Mouse (Mus musculus): ENCODE results near the gene Gys1. TPM values are rescaled to one million over a fixed set of nuclear protein-coding genes. Genes with fewer than 3 reads are reported as not detected.

The Gys1 gene
- 4.5 TPM for polyA plus RNA-seq (2014; fragmentation: Illumina TruSeq; extraction: RNeasy Lipid Tissue Mini Kit (QIAGEN cat#74804))

GRCm38 (mm10) chr7:45434203-45435015 is at the start of gene Gys1:
Gene Gys1 (plus strand): TSS chr7:45434844.

GRCm38 (mm10) chr7:45395578-45396336 is 38.9 kb upstream of the Gys1 start, which contains the start of gene Snrnp70:
Gene Snrnp70 (minus strand): TSS chr7:45395742.

GRCm38 (mm10) chr7:45405091-45406075 is 29.3 kb upstream of the Gys1 start, which contains the start of gene Kcna7:
Gene Kcna7 (plus strand): TSS chr7:45405653.

GRCm38 (mm10) chr7:45413113-45413863 is 21.4 kb upstream of the Gys1 start, which contains the start of gene Ntf5:
Gene Ntf5 (plus strand): TSS chr7:45413695.

GRCm38 (mm10) chr7:45420615-45420919 is 14.1 kb upstream of the Gys1 start, which contains the start of gene Lhb:
Gene Lhb (plus strand): TSS chr7:45420820.

GRCm38 (mm10) chr7:45437521-45438276 is 3.1 kb downstream of the Gys1 start, which contains the start of gene Ruvbl2:
Gene Ruvbl2 (minus strand): TSS chr7:45438096.

GRCm38 (mm10) chr7:45459564-45460140 is 25.0 kb downstream of the Gys1 start, which contains the start of gene Ftl1:
Gene Ftl1 (minus strand): TSS chr7:45459884.

GRCm38 (mm10) chr7:45466283-45467089 is 31.8 kb downstream of the Gys1 start, which contains the start of gene Bax:
Gene Bax (minus strand): TSS chr7:45466898.

GRCm38 (mm10) chr7:45481374-45481927 is 46.8 kb downstream of the Gys1 start, which contains the start of gene Tulp2:
Gene Tulp2 (plus strand): TSS chr7:45481877.

GRCm38 (mm10) chr7:45486761-45487415 is 52.2 kb downstream of the Gys1 start, which contains the start of gene Gm45808:
Gene Gm45808 (minus strand): TSS chr7:45486811.

GRCm38 (mm10) chr7:45488293-45489204 is 53.9 kb downstream of the Gys1 start, which contains the start of gene Dhdh:
Gene Dhdh (minus strand): TSS chr7:45488805.

Other genes with a start within 250 kb of the Gys1 start
- not detected for gene Ccdc155, start 230.0 kb upstream of the Gys1 start, polyA plus RNA-seq (2014; fragmentation: Illumina TruSeq; extraction: RNeasy Lipid Tissue Mini Kit (QIAGEN cat#74804))
- gene Dkkl1, start 222.7 kb upstream of the Gys1 start, polyA plus RNA-seq (2014; fragmentation: Illumina TruSeq; extraction: RNeasy Lipid Tissue Mini Kit (QIAGEN cat#74804)) = not detected
- gene Tead2, start 219.1 kb upstream of the Gys1 start, polyA plus RNA-seq (2014; fragmentation: Illumina TruSeq; extraction: RNeasy Lipid Tissue Mini Kit (QIAGEN cat#74804)) = 10.9 TPM
- not detected for gene Cd37, start 195.7 kb upstream of the Gys1 start, polyA plus RNA-seq (2014; fragmentation: Illumina TruSeq; extraction: RNeasy Lipid Tissue Mini Kit (QIAGEN cat#74804))
- gene Slc6a16, start 193.8 kb upstream of the Gys1 start, polyA plus RNA-seq (2014; fragmentation: Illumina TruSeq; extraction: RNeasy Lipid Tissue Mini Kit (QIAGEN cat#74804)) = not detected
- gene Slc6a21, start 157.3 kb upstream of the Gys1 start, polyA plus RNA-seq (2014; fragmentation: Illumina TruSeq; extraction: RNeasy Lipid Tissue Mini Kit (QIAGEN cat#74804)) = not detected
- gene Trpm4, start 101.1 kb upstream of the Gys1 start, polyA plus RNA-seq (2014; fragmentation: Illumina TruSeq; extraction: RNeasy Lipid Tissue Mini Kit (QIAGEN cat#74804)) = 0.46 TPM
- 0.31 TPM for gene Hrc, start 99.6 kb upstream of the Gys1 start, polyA plus RNA-seq (2014; fragmentation: Illumina TruSeq; extraction: RNeasy Lipid Tissue Mini Kit (QIAGEN cat#74804))
- not detected for gene Ppfia3, start 67.8 kb upstream of the Gys1 start, polyA plus RNA-seq (2014; fragmentation: Illumina TruSeq; extraction: RNeasy Lipid Tissue Mini Kit (QIAGEN cat#74804))
- not detected for gene Lin7b, start 64.3 kb upstream of the Gys1 start, polyA plus RNA-seq (2014; fragmentation: Illumina TruSeq; extraction: RNeasy Lipid Tissue Mini Kit (QIAGEN cat#74804))
- gene Snrnp70, start 39.1 kb upstream of the Gys1 start, polyA plus RNA-seq (2014; fragmentation: Illumina TruSeq; extraction: RNeasy Lipid Tissue Mini Kit (QIAGEN cat#74804)) = 78.5 TPM
- not detected for gene Kcna7, start 29.2 kb upstream of the Gys1 start, polyA plus RNA-seq (2014; fragmentation: Illumina TruSeq; extraction: RNeasy Lipid Tissue Mini Kit (QIAGEN cat#74804))
- gene Ntf5, start 21.1 kb upstream of the Gys1 start, polyA plus RNA-seq (2014; fragmentation: Illumina TruSeq; extraction: RNeasy Lipid Tissue Mini Kit (QIAGEN cat#74804)) = 2.6 TPM
- not detected for gene Lhb, start 14.0 kb upstream of the Gys1 start, polyA plus RNA-seq (2014; fragmentation: Illumina TruSeq; extraction: RNeasy Lipid Tissue Mini Kit (QIAGEN cat#74804))
- 2.1 TPM for gene Ruvbl2, start 3.3 kb downstream of the Gys1 start, polyA plus RNA-seq (2014; fragmentation: Illumina TruSeq; extraction: RNeasy Lipid Tissue Mini Kit (QIAGEN cat#74804))
- 0.88 TPM for gene Ftl1, start 25.0 kb downstream of the Gys1 start, polyA plus RNA-seq (2014; fragmentation: Illumina TruSeq; extraction: RNeasy Lipid Tissue Mini Kit (QIAGEN cat#74804))
- gene Bax, start 32.1 kb downstream of the Gys1 start, polyA plus RNA-seq (2014; fragmentation: Illumina TruSeq; extraction: RNeasy Lipid Tissue Mini Kit (QIAGEN cat#74804)) = 1.9 TPM
- gene Tulp2, start 47.0 kb downstream of the Gys1 start, polyA plus RNA-seq (2014; fragmentation: Illumina TruSeq; extraction: RNeasy Lipid Tissue Mini Kit (QIAGEN cat#74804)) = 2.3 TPM
- gene Gm45808, start 52.0 kb downstream of the Gys1 start, polyA plus RNA-seq (2014; fragmentation: Illumina TruSeq; extraction: RNeasy Lipid Tissue Mini Kit (QIAGEN cat#74804)) = not detected
- 28.5 TPM for gene Dhdh, start 54.0 kb downstream of the Gys1 start, polyA plus RNA-seq (2014; fragmentation: Illumina TruSeq; extraction: RNeasy Lipid Tissue Mini Kit (QIAGEN cat#74804))
- 55.5 TPM for gene Nucb1, start 75.6 kb downstream of the Gys1 start, polyA plus RNA-seq (2014; fragmentation: Illumina TruSeq; extraction: RNeasy Lipid Tissue Mini Kit (QIAGEN cat#74804))
- 2.3 TPM for gene Ppp1r15a, start 91.4 kb downstream of the Gys1 start, polyA plus RNA-seq (2014; fragmentation: Illumina TruSeq; extraction: RNeasy Lipid Tissue Mini Kit (QIAGEN cat#74804))
- gene Plekha4, start 91.5 kb downstream of the Gys1 start, polyA plus RNA-seq (2014; fragmentation: Illumina TruSeq; extraction: RNeasy Lipid Tissue Mini Kit (QIAGEN cat#74804)) = 0.43 TPM
- not detected for gene Hsd17b14, start 120.0 kb downstream of the Gys1 start, polyA plus RNA-seq (2014; fragmentation: Illumina TruSeq; extraction: RNeasy Lipid Tissue Mini Kit (QIAGEN cat#74804))
- gene Bcat2, start 135.3 kb downstream of the Gys1 start, polyA plus RNA-seq (2014; fragmentation: Illumina TruSeq; extraction: RNeasy Lipid Tissue Mini Kit (QIAGEN cat#74804)) = 2.1 TPM
- gene Fgf21, start 180.6 kb downstream of the Gys1 start, polyA plus RNA-seq (2014; fragmentation: Illumina TruSeq; extraction: RNeasy Lipid Tissue Mini Kit (QIAGEN cat#74804)) = not detected
- not detected for gene Fut1, start 182.4 kb downstream of the Gys1 start, polyA plus RNA-seq (2014; fragmentation: Illumina TruSeq; extraction: RNeasy Lipid Tissue Mini Kit (QIAGEN cat#74804))
- gene Izumo1, start 187.0 kb downstream of the Gys1 start, polyA plus RNA-seq (2014; fragmentation: Illumina TruSeq; extraction: RNeasy Lipid Tissue Mini Kit (QIAGEN cat#74804)) = not detected
- gene Rasip1, start 192.6 kb downstream of the Gys1 start, polyA plus RNA-seq (2014; fragmentation: Illumina TruSeq; extraction: RNeasy Lipid Tissue Mini Kit (QIAGEN cat#74804)) = not detected
- gene Mamstr, start 205.1 kb downstream of the Gys1 start, polyA plus RNA-seq (2014; fragmentation: Illumina TruSeq; extraction: RNeasy Lipid Tissue Mini Kit (QIAGEN cat#74804)) = 0.51 TPM
- 0.94 TPM for gene Fut2, start 231.6 kb downstream of the Gys1 start, polyA plus RNA-seq (2014; fragmentation: Illumina TruSeq; extraction: RNeasy Lipid Tissue Mini Kit (QIAGEN cat#74804))
- not detected for gene Ntn5, start 249.2 kb downstream of the Gys1 start, polyA plus RNA-seq (2014; fragmentation: Illumina TruSeq; extraction: RNeasy Lipid Tissue Mini Kit (QIAGEN cat#74804))